Mouse (Mus musculus) limb, embryonic 10.5 days (tissue): Measurements from ENCODE around the gene Eif4g2. TPM values are rescaled to one million over a fixed set of nuclear protein-coding genes. Genes with fewer than 3 reads are reported as not detected.

Source experiments
- DNase-seq: peaks from one replicate; pipeline ENCODE4 v3.0.0-alpha.2; 2017; ENCODE audit warnings: low spot score
- H3K27ac ChIP-seq: fragments of 300-500 bp; sonication (generic); 2 replicates; pipeline ENCODE4 v1.5.1; 2016; ENCODE audit warnings: mild to moderate bottlenecking
- H3K27me3 ChIP-seq: fragments of 300-500 bp; sonication (generic); 2 replicates; pipeline ENCODE4 v1.6.1; 2016; ENCODE audit warnings: low read depth, mild to moderate bottlenecking; ENCODE audit not compliant: poor library complexity, severe bottlenecking
- H3K36me3 ChIP-seq: fragments of 300-500 bp; sonication (generic); 2 replicates; pipeline ENCODE4 v1.6.1; 2016; ENCODE audit warnings: mild to moderate bottlenecking, moderate library complexity
- H3K4me1 ChIP-seq: fragments of 300-500 bp; sonication (generic); 2 replicates; pipeline ENCODE4 v1.6.1; 2016
- H3K4me3 ChIP-seq: fragments of 300-500 bp; sonication (generic); 2 replicates; pipeline ENCODE4 v1.5.1; 2016; ENCODE audit warnings: mild to moderate bottlenecking, moderate library complexity
- H3K9me3 ChIP-seq: fragments of 300-500 bp; sonication (generic); replicated peaks from 2 replicates; pipeline ENCODE4 v1.6.1; 2016; ENCODE audit warnings: mild to moderate bottlenecking
- WGBS: fragments of 180-500 bp; shearing (Covaris S2); methylation state at CpG from one replicate; pipeline ENCODE4 v1.1.7; 2016; 5-methylcytosine and 5-hydroxymethylcytosine counted together
- polyA plus RNA-seq: library from polyadenylated mRNA; unstranded; fragments of >200 nt; fragmentation: Nextera tagmentation; extraction: Ambion mirVana; gene quantifications from 2 replicates; pipeline ENCODE4 v1.2.1, GENCODE M21; 2016

Gene Eif4g2
- polyA plus RNA-seq, 1 experiment from 2014 or later = 1,349 TPM

DNA sequence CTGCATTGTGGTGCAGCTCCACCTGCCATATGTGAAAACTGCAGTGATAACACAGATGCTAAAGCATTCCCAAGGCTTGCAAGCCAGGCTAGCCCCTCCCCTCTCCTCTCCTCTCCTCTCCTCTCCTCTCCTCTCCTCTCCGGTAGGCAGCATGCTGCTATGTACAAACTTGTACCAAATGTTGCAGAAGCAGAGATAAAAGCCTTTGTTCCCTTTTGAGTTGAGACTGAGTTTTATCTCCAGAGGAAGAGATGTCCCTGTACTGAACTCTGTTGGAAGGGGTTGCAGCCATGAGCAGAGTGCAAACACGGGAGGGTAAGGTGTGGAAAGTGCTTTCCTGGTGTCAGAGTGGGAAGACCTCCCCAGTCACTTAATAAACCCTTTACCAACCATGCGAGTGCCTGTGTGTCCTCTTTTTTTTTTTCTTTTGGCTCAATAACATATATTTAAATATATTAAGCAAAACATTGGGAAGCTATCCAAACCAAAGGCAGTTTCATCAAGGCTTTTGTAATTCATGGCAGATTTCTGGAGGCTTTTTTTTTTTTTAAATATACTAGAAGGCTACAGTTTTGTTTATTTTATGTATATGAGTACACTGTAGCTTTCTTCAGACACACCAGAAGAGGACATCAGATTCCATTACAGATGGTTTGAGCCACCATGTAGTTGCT is 26.7 kb downstream of the Eif4g2 start:
- no peak overlapping the region for H3K27ac ChIP-seq
- no peaks in the 10 kb centered on the region for H3K9me3 ChIP-seq
- no peaks in the 10 kb centered on the region for H3K27me3 ChIP-seq
- H3K4me1 ChIP-seq = peaks cover 5% of the 10 kb centered on the region; the same call in 1 of the 2 replicates
- DNase-seq = no peak
- 80% methylated on average over 3 of the region's 3 CpGs for WGBS
- H3K36me3 ChIP-seq = peaks cover 65% of the 10 kb centered on the region
- H3K4me3 ChIP-seq = no peak overlapping the region

- Histone ChIP-seq H3K27me3 (no peaks in the 10 kb centered on the region), H3K4me1 (peaks cover 5% of the 10 kb centered on the region; the same call in 1 of the 2 replicates), H3K36me3 (peaks cover 74% of the 10 kb centered on the region), H3K27ac (no peak overlapping the region), H3K4me3 (no peak overlapping the region), H3K9me3 (no peaks in the 10 kb centered on the region)
- DNase-seq = no peak
- WGBS = 95% methylated on average over 19 of the region's 19 CpGs
These were observed 27.6 kb downstream of the Eif4g2 start for GRCm38 (mm10) chr7:111055221-111055620.

GRCm38 (mm10) chr7:111049652-111050421 is 33.0 kb downstream of the Eif4g2 start:
- H3K27me3 ChIP-seq = no peaks in the 10 kb centered on the region
- 72% methylated on average over 6 of the region's 6 CpGs for WGBS
- no peak overlapping the region for H3K4me3 ChIP-seq
- no peak overlapping the region for H3K27ac ChIP-seq
- peak; percentile 53 for DNase-seq
- peaks cover 100% of the 10 kb centered on the region for H3K36me3 ChIP-seq
- H3K4me1 ChIP-seq = no peaks in the 10 kb centered on the region
- no peaks in the 10 kb centered on the region for H3K9me3 ChIP-seq

DNA sequence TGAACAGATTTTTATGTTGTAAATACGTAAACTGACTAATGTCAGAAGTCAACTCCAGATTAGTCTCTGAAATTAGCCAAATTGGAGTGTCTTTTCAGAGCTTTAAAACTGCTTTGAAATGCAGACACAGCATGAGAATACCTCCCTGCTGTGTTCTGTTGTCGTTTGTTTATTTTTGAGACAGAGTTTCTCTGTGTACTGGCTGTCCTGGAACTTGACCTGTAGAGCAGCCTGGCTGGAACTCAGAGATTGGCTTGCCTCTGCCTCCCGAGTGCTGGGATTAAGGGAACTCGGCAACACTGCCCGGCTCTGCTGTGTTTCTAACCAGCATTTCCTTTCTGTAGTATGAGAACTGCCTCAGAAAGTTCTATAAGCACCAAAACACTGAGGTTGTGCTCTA is 33.9 kb downstream of the Eif4g2 start:
- Histone ChIP-seq H3K36me3 (peaks cover 100% of the 10 kb centered on the region), H3K27me3 (no peaks in the 10 kb centered on the region), H3K9me3 (no peaks in the 10 kb centered on the region), H3K27ac (no peak overlapping the region), H3K4me3 (no peak overlapping the region), H3K4me1 (no peaks in the 10 kb centered on the region)
- DNase-seq = no peak
- WGBS = 91% methylated on average over 5 of the region's 5 CpGs

DNA sequence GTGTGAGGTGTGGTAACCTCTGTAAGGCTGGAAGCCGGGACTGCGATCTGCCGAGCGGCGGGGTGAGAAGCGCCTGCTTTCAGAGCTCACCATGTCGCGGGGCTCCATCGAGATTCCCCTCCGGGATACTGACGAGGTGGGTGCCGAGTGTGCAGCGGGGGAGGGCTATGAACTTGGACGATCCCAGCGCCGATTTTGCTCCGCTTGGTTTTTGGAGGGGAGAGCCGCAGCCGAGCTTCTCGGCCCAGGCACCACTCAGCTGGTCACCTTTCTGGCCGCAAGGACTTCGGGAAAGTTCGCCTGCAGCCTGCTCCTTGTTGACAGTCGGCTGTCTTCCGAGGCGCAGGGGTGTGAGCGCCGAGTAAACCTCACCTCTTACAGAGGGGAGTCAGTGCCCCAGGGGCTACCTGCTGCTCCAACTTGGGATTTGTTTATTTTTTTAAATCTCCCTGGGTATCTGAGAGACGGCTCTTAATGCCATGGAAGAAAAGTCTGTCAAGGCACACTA is 53.7 kb downstream of the Eif4g2 start:
- peak overlapping the region; percentile 92 for H3K27ac ChIP-seq
- WGBS = under 1% methylated on average over 29 of the region's 29 CpGs
- no peak for DNase-seq
- H3K27me3 ChIP-seq = no peaks in the 10 kb centered on the region
- H3K4me3 ChIP-seq = peak overlapping the region; percentile 82
- peaks cover 40% of the 10 kb centered on the region for H3K36me3 ChIP-seq
- H3K9me3 ChIP-seq = no peaks in the 10 kb centered on the region
- peaks cover 6% of the 10 kb centered on the region; the same call in 1 of the 2 replicates for H3K4me1 ChIP-seq

DNA sequence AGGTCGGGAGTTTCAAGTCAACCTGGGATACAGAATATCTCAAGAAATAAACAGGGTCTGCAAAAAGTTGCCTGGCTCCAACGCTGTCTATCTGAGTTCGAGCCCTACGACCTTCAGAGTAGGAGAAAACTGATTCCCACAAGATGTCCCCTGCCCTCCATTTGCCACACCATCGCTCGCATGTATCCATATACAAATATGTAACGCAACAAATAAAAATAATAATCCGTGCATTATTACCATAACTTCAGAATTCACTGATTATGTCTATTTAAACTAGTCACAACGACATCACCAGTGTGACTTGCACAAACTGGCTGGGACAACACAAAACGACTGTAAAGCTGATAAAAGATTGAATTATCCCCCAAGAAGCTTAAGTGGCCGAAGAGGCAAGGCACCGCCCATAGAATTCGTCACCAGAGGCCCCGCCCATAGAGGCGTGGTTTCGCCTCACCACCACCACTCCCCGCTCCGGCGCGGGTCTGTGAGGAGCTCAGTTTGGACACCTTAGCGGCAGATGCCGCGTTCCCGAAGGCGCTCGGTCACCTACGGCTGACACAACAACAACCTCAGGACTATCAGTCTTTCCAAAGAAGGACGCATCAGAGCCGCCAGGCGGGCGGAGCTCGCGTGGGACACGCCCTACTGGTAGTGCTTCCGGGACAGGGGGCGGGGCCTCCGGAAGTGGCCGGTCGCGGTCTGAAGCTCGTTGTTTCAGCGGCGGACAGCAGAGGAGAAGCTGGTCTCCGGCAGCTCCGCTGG is 54.4 kb downstream of the Eif4g2 start, which contains the start of gene Ctr9:
Gene Ctr9 (plus strand): TSS at position 671 of the 765 bp plus-strand sequence.
- Histone ChIP-seq H3K27me3 (no peaks in the 10 kb centered on the region), H3K9me3 (no peaks in the 10 kb centered on the region), H3K4me1 (peaks cover 6% of the 10 kb centered on the region; the same call in 1 of the 2 replicates), H3K27ac (peak within 1 kb of the TSS; percentile 92), H3K4me3 (peak within 1 kb of the TSS; percentile 82), H3K36me3 (peaks cover 33% of the 10 kb centered on the region)
- 8% methylated on average over 45 of the region's 45 CpGs for WGBS
- DNase-seq = peak; percentile 95

- Histone ChIP-seq H3K27ac (no peak overlapping the region), H3K4me3 (no peak overlapping the region), H3K9me3 (no peaks in the 10 kb centered on the region), H3K36me3 (no peaks in the 10 kb centered on the region), H3K27me3 (no peaks in the 10 kb centered on the region), H3K4me1 (peaks cover 5% of the 10 kb centered on the region; the same call in 1 of the 2 replicates)
- 60% methylated on average over 4 of the region's 4 CpGs for WGBS
- DNase-seq = no peak
These were observed 57.9 kb downstream of the Eif4g2 start for GRCm38 (mm10) chr7:111024912-111025311.

GRCm38 (mm10) chr7:111024068-111024594 is 58.7 kb downstream of the Eif4g2 start:
- 47% methylated on average over 8 of the region's 8 CpGs for WGBS
- Histone ChIP-seq H3K36me3 (no peaks in the 10 kb centered on the region), H3K4me3 (no peak overlapping the region), H3K4me1 (no peaks in the 10 kb centered on the region), H3K27me3 (no peaks in the 10 kb centered on the region), H3K27ac (no peak overlapping the region), H3K9me3 (no peaks in the 10 kb centered on the region)
- DNase-seq = no peak

GRCm38 (mm10) chr7:111020814-111021213 is 62.0 kb downstream of the Eif4g2 start:
- DNase-seq = no peak
- H3K4me3 ChIP-seq = no peak overlapping the region
- no peaks in the 10 kb centered on the region for H3K9me3 ChIP-seq
- no peaks in the 10 kb centered on the region for H3K36me3 ChIP-seq
- no peaks in the 10 kb centered on the region for H3K4me1 ChIP-seq
- WGBS = 86% methylated on average over 4 of the region's 4 CpGs
- no peaks in the 10 kb centered on the region for H3K27me3 ChIP-seq
- H3K27ac ChIP-seq = no peak overlapping the region

Other genes with a start within 250 kb of the Eif4g2 start
- 16.8 and 18.3 TPM in 2 replicates for gene Rnf141, start 238.6 kb downstream of the Eif4g2 start, polyA plus RNA-seq
- 0.18 and 0.30 TPM in 2 replicates for gene Lyve1, start 219.8 kb downstream of the Eif4g2 start, polyA plus RNA-seq
- 0.49 and 1.3 TPM in 2 replicates for gene Mrvi1, start 100.6 kb downstream of the Eif4g2 start, polyA plus RNA-seq
- 64.1 and 80.1 TPM in 2 replicates for gene Ctr9, start 54.1 kb downstream of the Eif4g2 start, polyA plus RNA-seq